Mouse (Mus musculus) liver, embryonic 16.5 days (tissue): ENCODE data around the gene Sema3g. TPM values are rescaled to one million over a fixed set of nuclear protein-coding genes. Genes with fewer than 3 reads are reported as not detected.

ENCODE experiments used
- ATAC-seq: fragments of 200-750 bp; cut with Nextera tagmentation; 2 replicates; pipeline ENCODE4 v1.8.0; 2017; ENCODE audit warnings: low read depth, mild to moderate bottlenecking, moderate number of reproducible peaks, moderate library complexity
- H3K27ac ChIP-seq: fragments of 300-500 bp; sonication (generic); 2 replicates; pipeline ENCODE4 v1.5.1; 2014; ENCODE audit warnings: mild to moderate bottlenecking, low read length
- H3K27me3 ChIP-seq: fragments of 300-500 bp; sonication (generic); 2 replicates; pipeline ENCODE4 v1.6.1; 2014; ENCODE audit warnings: low read depth, low read length, mixed read lengths; ENCODE audit not compliant: control insufficient read depth, insufficient read depth
- H3K36me3 ChIP-seq: fragments of 300-500 bp; sonication (generic); 2 replicates; pipeline ENCODE4 v1.6.1; 2014; ENCODE audit warnings: mild to moderate bottlenecking; ENCODE audit not compliant: control insufficient read depth, insufficient read depth
- H3K4me1 ChIP-seq: fragments of 300-500 bp; sonication (generic); 2 replicates; pipeline ENCODE4 v1.6.1; 2014; ENCODE audit warnings: low read depth, low read length, mixed read lengths; ENCODE audit not compliant: control insufficient read depth
- H3K4me2 ChIP-seq: fragments of 300-500 bp; sonication (generic); 2 replicates; pipeline ENCODE4 v1.6.1; 2014; ENCODE audit warnings: low read depth, low read length, mixed read lengths
- H3K4me3 ChIP-seq: fragments of 300-500 bp; sonication (generic); 2 replicates; pipeline ENCODE4 v1.5.1; 2014; ENCODE audit warnings: low read depth, mild to moderate bottlenecking, low read length
- H3K9ac ChIP-seq: fragments of 300-500 bp; sonication (generic); 2 replicates; pipeline ENCODE4 v1.6.1; 2014; ENCODE audit warnings: low read depth, low read length
- H3K9me3 ChIP-seq: fragments of 300-500 bp; sonication (generic); replicated peaks from 2 replicates; pipeline ENCODE4 v1.6.1; 2016; ENCODE audit warnings: low read length; ENCODE audit not compliant: control insufficient read depth
- WGBS: fragments of 180-500 bp; shearing (Covaris S2); extraction: QIAGEN DNeasy Blood & Tissue Kit; methylation state at CpG from one replicate; pipeline ENCODE4 v1.1.7; 2014; ENCODE audit not compliant: insufficient replicate concordance; 5-methylcytosine and 5-hydroxymethylcytosine counted together
- polyA plus RNA-seq: library from polyadenylated mRNA; unstranded; fragments of >200 nt; fragmentation: Nextera tagmentation; extraction: Ambion mirVana; gene quantifications from 2 replicates; pipeline ENCODE4 v1.2.1, GENCODE M21; 2015

The Sema3g gene
- polyA plus RNA-seq, 1 experiment from 2014 or later = 0.04 TPM

GRCm38 (mm10) chr14:31268301-31269001, 50.8 kb downstream of the Sema3g start:
- Histone ChIP-seq H3K36me3 (no peaks in the 10 kb centered on the region), H3K4me3 (no peak overlapping the region), H3K9me3 (no peaks in the 10 kb centered on the region), H3K4me1 (peaks cover 6% of the 10 kb centered on the region), H3K4me2 (no peak overlapping the region), H3K9ac (no peak overlapping the region), H3K27ac (no peak overlapping the region), H3K27me3 (no peaks in the 10 kb centered on the region; the same call in none of the 2 replicates)
- no peak for ATAC-seq
- WGBS = 60% methylated on average over 9 of the region's 9 CpGs

- H3K4me2 ChIP-seq = peak overlapping the region; percentile 54
- peaks cover 6% of the 10 kb centered on the region for H3K4me1 ChIP-seq
- 21% methylated on average over 28 of the region's 28 CpGs for WGBS
- no peak overlapping the region for H3K27ac ChIP-seq
- peak overlapping the region; percentile 36 for H3K4me3 ChIP-seq
- no peak overlapping the region; the same call in 1 of the 2 replicates for H3K9ac ChIP-seq
- peak; percentile 20; the same call in 1 of the 2 replicates for ATAC-seq
- no peaks in the 10 kb centered on the region; the same call in none of the 2 replicates for H3K27me3 ChIP-seq
- no peaks in the 10 kb centered on the region for H3K9me3 ChIP-seq
- H3K36me3 ChIP-seq = no peaks in the 10 kb centered on the region
Measured at GRCm38 (mm10) chr14:31269456-31270100, 51.9 kb downstream of the Sema3g start.

- Histone ChIP-seq H3K27me3 (no peaks in the 10 kb centered on the region; the same call in none of the 2 replicates), H3K4me2 (no peak overlapping the region), H3K27ac (no peak overlapping the region), H3K9ac (no peak overlapping the region), H3K4me1 (peaks cover 6% of the 10 kb centered on the region), H3K4me3 (no peak overlapping the region), H3K36me3 (no peaks in the 10 kb centered on the region), H3K9me3 (no peaks in the 10 kb centered on the region)
- no peak for ATAC-seq
- WGBS = 60% methylated on average over 6 of the region's 6 CpGs
Measured at GRCm38 (mm10) chr14:31271121-31271520, 53.5 kb downstream of the Sema3g start.

- Histone ChIP-seq H3K9ac (no peak overlapping the region), H3K36me3 (no peaks in the 10 kb centered on the region), H3K27ac (no peak overlapping the region), H3K27me3 (no peaks in the 10 kb centered on the region; the same call in none of the 2 replicates), H3K4me2 (no peak overlapping the region), H3K4me1 (peaks cover 6% of the 10 kb centered on the region), H3K4me3 (no peak overlapping the region), H3K9me3 (no peaks in the 10 kb centered on the region)
- WGBS = 19% methylated on average over 7 of the region's 7 CpGs
- ATAC-seq = no peak
Measured at GRCm38 (mm10) chr14:31272164-31272563, 54.5 kb downstream of the Sema3g start.

Other genes starting within 250 kb of the Sema3g start
- 14.6 and 16.0 TPM in 2 replicates for gene Glt8d1, start 216.5 kb upstream of the Sema3g start, polyA plus RNA-seq
- 259 and 284 TPM in 2 replicates for gene Spcs1, start 216.2 kb upstream of the Sema3g start, polyA plus RNA-seq
- 50.6 and 52.9 TPM in 2 replicates for gene Pbrm1, start 198.7 kb upstream of the Sema3g start, polyA plus RNA-seq
- gene Gnl3, start 198.7 kb upstream of the Sema3g start, polyA plus RNA-seq = 54.8 and 60.1 TPM in 2 replicates
- gene Smim4, start 88.9 kb upstream of the Sema3g start, polyA plus RNA-seq = 47.7 and 57.1 TPM in 2 replicates
- gene Nt5dc2, start 86.8 kb upstream of the Sema3g start, polyA plus RNA-seq = 149 and 179 TPM in 2 replicates
- 25.8 and 32.2 TPM in 2 replicates for gene Stab1, start 49.2 kb upstream of the Sema3g start, polyA plus RNA-seq
- gene Tnnc1, start 9.5 kb upstream of the Sema3g start, polyA plus RNA-seq = 80.6 and 93.1 TPM in 2 replicates
- gene Nisch, start 914 bp upstream of the Sema3g start, polyA plus RNA-seq = 94.9 and 112 TPM in 2 replicates
- 6.1 and 6.3 TPM in 2 replicates for gene Phf7, start 33.5 kb downstream of the Sema3g start, polyA plus RNA-seq
- gene Bap1, start 33.6 kb downstream of the Sema3g start, polyA plus RNA-seq = 32.0 and 33.7 TPM in 2 replicates
- 0.07 and 0.14 TPM in 2 replicates for gene Dnah1, start 106.0 kb downstream of the Sema3g start, polyA plus RNA-seq
- gene Capn7, start 118.8 kb downstream of the Sema3g start, polyA plus RNA-seq = 15.0 and 15.2 TPM in 2 replicates
- gene Sh3bp5, start 218.2 kb downstream of the Sema3g start, polyA plus RNA-seq = 19.3 and 22.1 TPM in 2 replicates